Mouse (Mus musculus) erythroblast, embryonic 14.5 days (primary cell): ENCODE results near the gene Gpr157. TPM values are rescaled to one million over a fixed set of nuclear protein-coding genes. Genes with fewer than 3 reads are reported as not detected.

Source experiments
- H3K27me3 ChIP-seq: 2 replicates; pipeline ENCODE4 v1.6.1; 2012; ENCODE audit warnings: inconsistent platforms; ENCODE audit not compliant: control insufficient read depth
- H3K36me3 ChIP-seq: 2 replicates; pipeline ENCODE4 v1.6.1; 2012; ENCODE audit warnings: mild to moderate bottlenecking, inconsistent platforms; ENCODE audit not compliant: control insufficient read depth
- H3K4me1 ChIP-seq: 2 replicates; pipeline ENCODE4 v1.6.1; 2012; ENCODE audit warnings: inconsistent platforms; ENCODE audit not compliant: control insufficient read depth
- H3K4me3 ChIP-seq: replicated peaks from 2 replicates; pipeline ENCODE3; 2012; ENCODE audit warnings: moderate library complexity, mild to moderate bottlenecking, inconsistent platforms
- H3K9me3 ChIP-seq: 2 replicates; pipeline ENCODE4 v1.6.1; 2012; ENCODE audit warnings: low read length, inconsistent platforms, mixed read lengths; ENCODE audit not compliant: control insufficient read depth
- GATA1 ChIP-seq: IDR thresholded peaks from 2 replicates; pipeline ENCODE4 v1.6.1; 2012; ENCODE audit warnings: low read length, inconsistent platforms, mixed read lengths
- TAL1 ChIP-seq: IDR thresholded peaks from 3 replicates; pipeline ENCODE4 v1.6.1; 2012; ENCODE audit warnings: low read length, inconsistent platforms, mixed read lengths
- polyA plus RNA-seq: library from polyadenylated mRNA; stranded (reverse); fragments of >175 nt; gene quantifications from 2 replicates; pipeline ENCODE4 v1.2.3, GENCODE M21; 2012

Gpr157 gene
- polyA plus RNA-seq, 1 experiment = 0.01 TPM

DNA sequence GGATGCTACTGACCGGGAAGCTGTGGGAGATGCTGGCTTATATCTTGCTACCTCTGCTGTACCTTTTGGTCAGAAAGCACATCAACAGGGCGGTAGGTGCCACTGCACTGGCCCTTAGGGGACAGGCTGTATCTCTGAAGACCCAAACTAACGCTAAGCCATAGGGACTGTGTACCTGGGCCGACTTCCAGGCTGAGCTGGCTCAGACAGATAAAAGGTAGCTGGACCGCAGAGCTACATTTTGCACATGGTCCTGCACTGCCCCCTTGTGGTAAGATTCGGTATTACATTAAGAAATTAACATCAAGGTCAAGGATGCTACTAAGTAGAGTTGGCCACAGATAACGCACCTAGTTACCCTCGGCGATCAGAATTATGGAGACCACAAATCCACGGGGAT lies 11.7 kb downstream of the Gpr157 start:
- Histone ChIP-seq H3K27me3 (no peaks in the 10 kb centered on the region), H3K9me3 (no peaks in the 10 kb centered on the region), H3K4me1 (no peaks in the 10 kb centered on the region), H3K36me3 (no peaks in the 10 kb centered on the region), H3K4me3 (no peak overlapping the region)
- TF ChIP-seq TAL1 (no peak), GATA1 (no peak)

DNA sequence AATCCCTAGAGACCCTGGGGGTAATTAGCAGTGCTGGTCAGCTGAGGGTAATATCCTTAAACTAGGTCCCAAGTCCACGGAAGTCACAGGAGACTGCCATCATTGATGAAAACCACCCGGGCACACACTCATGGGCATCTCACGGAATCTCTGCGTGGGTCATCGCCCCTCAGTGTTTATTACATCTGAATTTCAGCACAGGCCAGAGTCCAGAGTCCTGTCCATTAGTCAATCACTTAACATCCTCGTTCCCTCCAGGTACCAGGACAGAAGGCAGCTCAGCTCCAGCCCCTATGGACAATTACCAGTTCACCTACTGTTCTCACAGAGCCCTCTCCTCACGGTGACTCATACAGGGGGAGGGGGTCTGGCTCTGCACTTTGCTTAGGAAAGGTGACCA lies 15.7 kb downstream of the Gpr157 start:
- TF ChIP-seq GATA1 (no peak), TAL1 (no peak)
- Histone ChIP-seq H3K27me3 (no peaks in the 10 kb centered on the region), H3K9me3 (no peaks in the 10 kb centered on the region), H3K36me3 (no peaks in the 10 kb centered on the region), H3K4me3 (no peak overlapping the region), H3K4me1 (no peaks in the 10 kb centered on the region)

DNA sequence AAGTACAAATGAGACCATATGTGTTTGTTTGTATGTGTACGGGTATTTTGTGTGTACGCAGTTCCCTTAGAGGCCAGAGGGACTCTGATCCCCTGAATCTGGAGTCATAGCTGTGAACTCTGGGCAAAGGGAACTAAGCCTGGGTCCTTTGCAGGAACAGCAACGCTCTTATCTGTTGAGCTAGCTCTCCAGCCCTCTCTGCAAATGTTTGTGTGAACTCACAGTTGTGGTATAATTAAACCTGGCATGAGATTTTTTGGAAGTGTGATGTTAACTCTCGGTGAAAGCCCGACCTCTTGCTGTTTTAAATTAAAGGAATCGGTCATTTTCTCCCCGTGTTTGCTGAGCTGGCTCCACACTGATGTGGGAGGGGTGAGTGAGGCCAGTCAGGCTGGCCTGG lies 18.5 kb downstream of the Gpr157 start:
- no peaks in the 10 kb centered on the region for H3K9me3 ChIP-seq
- no peaks in the 10 kb centered on the region for H3K36me3 ChIP-seq
- no peaks in the 10 kb centered on the region for H3K27me3 ChIP-seq
- no peaks in the 10 kb centered on the region for H3K4me1 ChIP-seq
- no peak overlapping the region for H3K4me3 ChIP-seq
- TF ChIP-seq GATA1 = no peak
- TF ChIP-seq TAL1 = no peak

DNA sequence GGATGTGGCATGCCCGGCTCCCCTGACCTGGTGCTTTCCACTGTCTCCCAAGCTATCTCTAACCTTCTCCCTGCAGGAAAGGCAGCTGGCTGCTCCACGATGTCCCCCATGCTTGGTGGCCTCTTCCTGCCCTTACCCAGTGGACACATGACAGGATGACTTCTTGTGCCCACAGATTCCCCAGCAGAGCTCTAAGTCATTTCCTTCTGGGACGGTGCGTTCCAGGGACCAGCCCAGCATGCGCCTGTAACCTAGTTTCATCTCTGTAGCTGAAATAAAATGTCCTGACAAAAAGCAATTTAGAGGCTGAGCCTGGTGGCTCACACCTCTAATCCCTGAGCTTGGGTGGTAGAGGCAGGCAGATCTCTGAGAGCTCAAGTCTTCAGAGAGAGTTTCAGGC lies 19.5 kb downstream of the Gpr157 start:
- no peak overlapping the region for H3K4me3 ChIP-seq
- TF ChIP-seq GATA1 = no peak
- no peak for TF ChIP-seq TAL1
- no peaks in the 10 kb centered on the region for H3K36me3 ChIP-seq
- no peaks in the 10 kb centered on the region for H3K4me1 ChIP-seq
- no peaks in the 10 kb centered on the region for H3K27me3 ChIP-seq
- no peaks in the 10 kb centered on the region for H3K9me3 ChIP-seq

DNA sequence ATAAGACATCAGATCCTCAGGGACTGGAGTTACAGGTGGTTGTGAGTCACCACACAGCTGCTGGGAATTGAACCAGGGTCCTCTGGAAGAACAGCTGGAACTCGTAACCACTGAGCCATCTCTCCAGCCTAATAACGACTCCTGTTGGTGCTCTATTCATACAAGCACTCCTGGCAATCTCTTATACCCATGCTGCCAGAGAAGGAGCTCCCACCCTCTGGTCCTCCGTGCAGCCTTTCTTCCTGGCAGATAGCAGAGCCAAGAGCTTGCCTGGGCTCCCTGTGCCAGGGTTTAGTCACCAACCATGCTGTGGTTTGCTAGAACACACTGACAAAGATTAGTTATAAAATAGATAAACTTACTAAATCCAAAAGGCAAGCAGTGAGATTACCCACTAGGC lies 22.5 kb downstream of the Gpr157 start:
- Histone ChIP-seq H3K9me3 (no peaks in the 10 kb centered on the region), H3K36me3 (no peaks in the 10 kb centered on the region), H3K4me3 (no peak overlapping the region), H3K27me3 (no peaks in the 10 kb centered on the region), H3K4me1 (no peaks in the 10 kb centered on the region)
- no peak for TF ChIP-seq TAL1
- TF ChIP-seq GATA1 = no peak

DNA sequence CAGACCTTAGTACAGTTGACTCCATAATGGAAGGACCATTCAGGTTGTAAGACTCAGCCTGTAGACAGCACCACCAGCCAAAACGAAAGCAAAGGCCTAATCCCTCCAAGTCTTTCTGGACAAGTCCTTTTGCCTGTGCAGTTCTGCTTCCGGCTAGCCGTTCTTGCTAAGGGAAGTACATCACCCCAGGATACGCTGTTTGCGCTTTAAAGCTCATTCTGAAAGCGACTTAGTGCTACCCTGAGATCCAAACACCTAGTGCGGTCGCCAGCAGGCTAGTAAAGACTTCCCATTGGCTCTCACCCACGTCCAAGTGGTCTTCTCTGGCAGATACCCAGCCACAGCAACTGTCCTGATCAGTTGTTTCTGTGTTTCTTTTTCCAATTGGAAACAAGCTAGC lies 23.2 kb downstream of the Gpr157 start:
- Histone ChIP-seq H3K4me3 (no peak overlapping the region), H3K9me3 (no peaks in the 10 kb centered on the region), H3K4me1 (no peaks in the 10 kb centered on the region), H3K27me3 (no peaks in the 10 kb centered on the region), H3K36me3 (no peaks in the 10 kb centered on the region)
- no peak for TF ChIP-seq GATA1
- no peak for TF ChIP-seq TAL1

DNA sequence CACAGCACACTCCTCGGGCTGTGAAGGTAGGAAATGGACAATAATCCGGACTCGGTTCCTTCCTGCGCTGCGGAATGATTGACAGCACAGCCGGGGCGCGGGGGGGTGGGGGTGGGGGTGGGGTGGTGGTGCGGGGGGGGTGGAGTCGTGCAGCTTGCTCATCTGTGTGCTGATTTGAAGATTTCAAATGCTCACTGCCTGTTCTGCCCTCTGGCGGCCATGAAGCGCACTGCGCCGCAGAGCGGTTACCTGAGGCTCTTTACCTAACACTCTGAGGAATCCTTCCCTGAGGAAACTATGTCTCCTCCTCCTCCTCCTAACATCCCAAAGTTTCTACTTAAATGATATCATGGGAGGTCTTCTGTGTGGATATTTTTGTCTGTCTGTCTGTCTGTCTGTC lies 25.7 kb downstream of the Gpr157 start:
- H3K36me3 ChIP-seq = no peaks in the 10 kb centered on the region
- no peaks in the 10 kb centered on the region for H3K4me1 ChIP-seq
- H3K9me3 ChIP-seq = no peaks in the 10 kb centered on the region
- no peaks in the 10 kb centered on the region for H3K27me3 ChIP-seq
- no peak for TF ChIP-seq TAL1
- TF ChIP-seq GATA1 = no peak
- H3K4me3 ChIP-seq = no peak overlapping the region

DNA sequence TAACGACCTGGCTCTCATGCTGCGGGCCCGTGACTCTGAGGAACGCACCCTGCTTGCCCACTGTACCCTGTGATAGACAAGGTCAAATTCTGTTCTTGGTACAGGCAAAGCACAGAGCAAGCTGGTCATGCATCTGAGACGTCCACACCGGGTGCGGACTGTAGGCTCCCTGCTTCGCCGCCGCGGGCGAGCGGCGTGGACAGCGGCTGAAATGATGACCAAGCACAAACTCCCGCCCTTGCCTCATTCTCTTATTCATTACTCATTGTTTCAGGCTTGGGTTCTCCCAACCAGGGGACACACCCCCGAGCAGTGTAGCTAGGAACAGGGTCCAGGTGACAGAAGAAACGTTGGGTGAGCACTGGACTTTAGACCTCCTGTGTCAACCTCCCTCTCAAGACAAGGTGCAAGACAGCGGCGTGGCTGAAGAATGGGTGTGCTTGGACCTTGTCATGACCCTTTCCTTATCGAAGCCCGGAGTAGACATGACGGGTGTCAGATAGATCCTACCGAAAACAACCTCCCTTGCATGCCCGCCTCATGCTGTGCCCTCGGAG lies 27.4 kb downstream of the Gpr157 start:
- no peaks in the 10 kb centered on the region for H3K36me3 ChIP-seq
- H3K4me1 ChIP-seq = no peaks in the 10 kb centered on the region
- no peaks in the 10 kb centered on the region; the same call in 1 of the 2 replicates for H3K27me3 ChIP-seq
- TF ChIP-seq GATA1 = no peak
- TF ChIP-seq TAL1 = no peak
- no peak overlapping the region for H3K4me3 ChIP-seq
- H3K9me3 ChIP-seq = no peaks in the 10 kb centered on the region

DNA sequence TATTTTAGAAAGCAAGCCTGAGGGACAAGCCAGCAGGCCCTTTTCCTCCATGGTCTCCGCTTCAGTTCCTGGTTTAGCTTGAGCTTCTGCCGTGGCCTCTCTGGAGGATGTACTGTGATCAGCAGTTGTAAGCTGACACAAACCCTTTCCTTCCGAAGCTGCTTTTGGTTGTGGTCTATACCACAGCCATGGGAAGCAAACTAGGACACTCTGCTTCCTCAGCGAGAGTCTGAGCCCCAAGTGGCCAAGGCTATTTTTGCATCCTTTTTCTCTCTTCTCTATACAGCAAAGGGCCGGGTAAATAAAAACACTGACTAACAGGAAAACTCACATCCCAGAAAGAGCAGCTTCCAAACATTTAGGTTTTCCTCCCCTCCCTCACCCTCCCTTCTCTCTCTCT lies 30.1 kb downstream of the Gpr157 start:
- peaks cover 2% of the 10 kb centered on the region for H3K27me3 ChIP-seq
- no peaks in the 10 kb centered on the region for H3K9me3 ChIP-seq
- H3K4me1 ChIP-seq = peaks cover 2% of the 10 kb centered on the region; the same call in 1 of the 2 replicates
- TF ChIP-seq GATA1 (no peak), TAL1 (no peak)
- no peak overlapping the region for H3K4me3 ChIP-seq
- H3K36me3 ChIP-seq = no peaks in the 10 kb centered on the region

DNA sequence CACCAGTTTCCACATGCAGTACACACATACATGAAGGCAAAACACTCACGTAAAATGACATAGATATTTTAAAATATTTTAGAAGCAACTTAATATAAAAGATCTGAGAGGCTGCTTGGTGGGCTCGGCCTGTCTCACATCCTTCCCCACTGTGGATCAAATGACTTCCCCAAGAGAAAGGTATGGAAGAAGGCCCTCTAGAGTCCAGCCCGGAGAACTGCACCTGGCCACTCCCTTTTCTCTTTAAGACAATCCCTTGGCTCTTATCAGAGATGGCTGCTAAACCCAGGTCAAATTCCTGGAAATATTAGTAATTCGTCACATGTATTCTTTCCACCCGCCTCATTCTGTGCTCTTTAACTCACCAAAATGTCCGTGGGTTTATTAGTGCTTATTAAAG lies 31.0 kb downstream of the Gpr157 start:
- TF ChIP-seq TAL1 = no peak
- no peak for TF ChIP-seq GATA1
- peaks cover 2% of the 10 kb centered on the region for H3K27me3 ChIP-seq
- no peak overlapping the region for H3K4me3 ChIP-seq
- H3K9me3 ChIP-seq = no peaks in the 10 kb centered on the region
- H3K36me3 ChIP-seq = no peaks in the 10 kb centered on the region
- H3K4me1 ChIP-seq = peaks cover 2% of the 10 kb centered on the region; the same call in 1 of the 2 replicates
